Mouse (Mus musculus) skeletal muscle tissue, adult 2 months (tissue): ENCODE measurements around the gene Cryaa.

Experiments used
- DNase-seq: peaks from one replicate; pipeline ENCODE4 v3.0.0-alpha.2; 2012; ENCODE audit warnings: low read depth, low spot score

The Cryaa gene

GRCm38 (mm10) chr17:31705271-31706020, 27.8 kb downstream of the Cryaa start:
- DNase-seq: peak; percentile 81

DNA sequence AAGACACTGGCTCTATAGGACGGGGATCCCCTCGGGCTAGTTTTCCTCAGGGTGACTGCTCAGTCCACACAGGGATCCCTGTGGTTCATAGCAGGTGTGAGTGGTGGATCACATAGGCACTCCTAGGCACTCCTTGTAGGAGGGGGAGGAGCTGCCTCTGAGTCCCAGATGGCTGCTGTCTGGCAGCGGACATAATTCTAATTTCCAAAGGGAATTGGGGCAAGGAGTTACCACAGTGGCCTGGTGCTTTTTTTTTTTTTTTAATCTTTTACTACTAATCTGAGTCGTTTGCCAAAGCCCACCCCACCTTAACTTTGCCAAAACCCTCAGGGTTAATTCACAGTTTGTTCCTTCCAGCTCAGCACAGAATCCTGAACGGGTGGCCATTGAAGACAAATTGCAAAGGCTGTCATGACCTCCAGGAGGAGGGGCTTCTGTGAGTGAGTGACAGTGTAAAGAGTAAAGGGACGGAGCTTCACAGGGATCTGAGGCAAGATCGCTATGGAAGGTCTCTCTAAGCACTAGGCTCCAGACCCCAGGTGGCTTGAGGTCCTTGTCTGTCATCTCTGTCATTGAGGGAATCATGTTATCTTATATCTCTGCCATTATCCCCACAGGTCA, 31.6 kb downstream of the Cryaa start:
- DNase-seq: no peak

- no peak for DNase-seq
Measured at GRCm38 (mm10) chr17:31710455-31710854, 32.8 kb downstream of the Cryaa start.

GRCm38 (mm10) chr17:31713709-31714108, 36.1 kb downstream of the Cryaa start:
- DNase-seq: no peak

DNA sequence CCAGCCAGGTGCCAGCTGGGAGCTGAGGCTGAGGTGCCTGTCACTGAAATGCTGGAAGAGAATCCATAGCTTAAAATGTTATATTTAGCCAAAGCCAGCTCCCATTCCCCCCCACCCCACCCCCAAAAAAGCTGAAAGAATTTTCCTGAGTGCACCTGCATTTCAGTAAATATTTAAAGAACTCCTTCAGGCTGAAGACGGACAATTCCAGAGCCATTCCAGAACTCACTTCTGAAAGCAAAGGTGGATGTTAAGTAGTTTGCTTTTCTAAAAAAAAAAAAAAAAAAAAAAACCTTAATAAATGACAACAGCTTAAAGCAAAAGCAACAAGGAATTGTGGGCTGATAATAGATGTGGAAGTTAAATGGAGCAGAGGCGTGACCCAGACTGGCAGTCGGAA, 36.5 kb downstream of the Cryaa start:
- DNase-seq: no peak

- no peak for DNase-seq
Measured at GRCm38 (mm10) chr17:31715006-31715405, 37.4 kb downstream of the Cryaa start.

DNA sequence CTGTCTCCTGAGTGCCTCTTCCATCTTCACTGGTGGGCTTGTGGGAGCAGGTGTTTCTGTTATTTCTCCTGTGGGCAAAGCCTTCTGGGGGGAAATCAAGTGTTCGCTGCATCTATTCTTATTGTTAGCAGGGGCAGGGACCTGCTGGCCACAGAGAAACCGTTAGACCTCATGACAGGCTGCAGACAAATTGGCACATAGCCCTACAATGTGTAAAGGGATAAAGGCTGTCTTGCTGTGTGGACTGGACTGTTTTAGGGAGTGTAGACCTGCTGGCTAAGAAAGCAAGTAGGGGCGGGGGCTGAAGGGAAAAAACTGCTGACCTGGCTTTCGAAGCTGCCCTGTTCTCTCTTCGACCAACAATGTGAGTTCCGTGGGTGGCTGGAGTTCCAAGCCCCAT, 44.0 kb downstream of the Cryaa start:
- no peak for DNase-seq

DNA sequence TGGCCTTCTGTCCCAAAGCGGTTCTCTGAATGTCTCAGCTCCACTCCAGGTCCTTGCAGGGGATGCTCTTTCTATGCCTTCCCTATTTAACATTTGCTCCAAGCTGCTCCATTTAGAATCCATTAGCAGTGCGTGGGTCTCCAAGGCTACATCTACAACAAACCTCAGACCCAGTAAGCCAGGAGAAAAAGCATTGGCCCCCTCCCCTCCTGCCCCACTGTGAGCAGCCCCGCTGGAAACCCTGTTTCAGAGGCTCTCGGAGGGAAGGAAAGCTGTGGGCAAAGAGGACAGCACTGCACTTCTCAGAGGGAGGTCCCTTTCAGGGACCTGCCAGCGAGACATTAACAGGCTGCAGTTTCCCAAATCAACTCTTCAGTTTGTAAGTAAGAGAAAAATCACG, 47.8 kb downstream of the Cryaa start:
- DNase-seq: no peak

DNA sequence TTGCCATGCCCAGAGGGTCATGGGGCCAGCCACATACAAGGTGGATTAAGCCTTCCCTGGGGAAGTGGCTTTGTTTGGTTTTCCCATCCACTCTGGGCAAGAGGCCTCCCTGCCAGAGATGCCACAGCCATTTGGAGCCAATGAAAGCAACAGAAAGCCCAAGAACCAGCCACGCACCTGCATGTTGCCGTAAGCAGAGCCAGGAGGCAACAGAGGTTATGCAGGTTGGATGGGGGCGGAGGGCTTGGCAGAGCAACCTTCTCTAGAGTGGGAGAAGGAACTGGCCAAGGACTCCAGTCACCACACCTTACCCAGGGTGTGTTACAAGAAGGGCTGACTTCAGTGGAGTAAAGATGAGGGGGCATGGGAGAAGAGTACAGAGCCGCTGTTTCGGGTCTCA, 48.6 kb downstream of the Cryaa start:
- no peak for DNase-seq

GRCm38 (mm10) chr17:31727230-31727629, 49.6 kb downstream of the Cryaa start:
- peak; percentile 43 for DNase-seq

DNA sequence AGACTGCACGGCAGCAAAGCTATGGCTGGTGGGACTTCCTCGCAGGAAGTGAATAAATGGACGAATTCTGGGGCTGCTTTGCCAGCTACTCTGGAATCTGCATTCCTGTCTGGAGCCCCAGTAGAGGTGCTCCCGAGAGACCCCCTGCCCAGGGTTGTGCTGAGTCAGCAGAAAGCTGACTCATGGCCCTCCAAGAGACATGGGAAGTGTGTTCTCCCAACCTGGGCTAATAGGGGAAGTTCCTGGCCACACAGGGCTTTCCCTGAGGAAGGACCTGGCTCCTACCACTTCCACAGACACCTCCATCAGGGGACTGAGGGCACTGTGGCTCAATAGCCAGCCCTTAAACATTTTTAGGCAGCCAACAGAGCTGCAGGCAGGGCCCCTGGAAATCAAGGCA, 50.4 kb downstream of the Cryaa start:
- no peak for DNase-seq

DNA sequence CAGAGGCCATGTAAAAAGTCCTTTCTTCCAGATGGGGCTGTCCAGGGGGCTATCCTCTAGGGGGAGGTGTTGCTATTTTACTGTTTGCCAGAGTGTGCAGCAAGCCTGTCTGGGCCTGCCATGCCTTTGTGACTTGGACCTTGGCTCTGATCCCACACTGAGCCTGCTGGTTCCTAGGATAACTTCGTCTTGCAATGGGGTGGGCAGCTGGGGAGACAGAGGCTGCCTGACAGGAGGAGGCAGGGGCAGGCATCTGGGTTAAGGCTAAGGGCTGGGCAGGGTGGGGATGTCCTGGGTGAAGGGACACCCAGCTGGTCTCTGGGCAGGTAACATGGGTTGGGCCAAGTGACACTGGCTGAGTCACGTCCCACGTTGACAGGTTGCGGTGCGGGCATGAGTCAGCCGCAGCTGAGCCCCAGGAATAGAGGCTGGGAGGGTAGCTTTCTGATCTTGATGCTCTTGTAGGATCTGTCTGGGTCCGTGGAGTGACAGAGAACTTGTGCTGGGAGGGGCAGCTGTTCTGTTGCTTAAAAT, 51.4 kb downstream of the Cryaa start:
- no peak for DNase-seq

DNA sequence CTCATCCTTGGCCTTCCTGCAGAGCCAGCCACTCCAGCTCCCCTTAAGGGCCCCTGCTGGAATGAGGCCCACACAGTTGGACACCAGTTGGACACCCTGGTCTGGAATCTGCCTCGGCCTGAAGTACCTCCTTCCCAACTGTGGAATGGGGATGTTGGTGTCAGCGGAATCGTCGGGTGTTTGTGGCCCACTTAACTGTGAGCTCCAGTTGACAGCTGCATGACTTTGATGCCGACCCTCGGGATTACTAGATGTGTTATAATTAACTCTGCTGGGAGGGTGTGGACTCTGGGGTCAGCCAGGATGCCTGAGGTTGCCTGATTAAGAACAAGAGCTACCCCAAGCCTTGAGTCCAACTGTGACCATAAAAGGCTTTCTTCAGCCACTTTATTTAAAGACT, 53.4 kb downstream of the Cryaa start:
- peak; percentile 52 for DNase-seq
